Mouse (Mus musculus) small intestine, adult 2 months (tissue): ENCODE measurements at regions not wholly inside any gene's neighbourhood (a gene's known extent, or its start where the extent isn't known, plus 50 kb on each side); places are given as distances from the start of the nearest gene placed in this dataset.

Experiments
- CTCF ChIP-seq: fragments of 200-500 bp; IDR thresholded peaks from 2 replicates; pipeline ENCODE4 v1.5.1; 2012; ENCODE audit warnings: low read depth, mild to moderate bottlenecking, control low read depth, inconsistent platforms, low read length, moderate library complexity, mixed read lengths; ENCODE audit not compliant: insufficient replicate concordance, insufficient read length; ENCODE audit errors: extremely low read depth
- POLR2A ChIP-seq: fragments of 200-500 bp; IDR thresholded peaks from 2 replicates; pipeline ENCODE4 v1.6.1; 2012; ENCODE audit warnings: low read depth, mild to moderate bottlenecking, control low read depth, inconsistent platforms, low read length, moderate library complexity

- TF ChIP-seq POLR2A: no peak
- peak; percentile 76; the same call in 1 of the 2 replicates for TF ChIP-seq CTCF
These were observed 82.5 kb upstream of the Tmem132d start for GRCm38 (mm10) chr5:128515343-128515742.
